16 mouse cellular contexts compared by ENCODE assay signal in genomic region chr1:128762076-128762475, GRCm38 (mm10).
"Had no signal": no experiment of that assay in that cellular context is flagged by ENCODE, and none has a peak within 500 bp of the region (broad histone marks: within the 10 kb centered on the region; RNA-seq: fewer than 3 reads in every experiment).

No protein-coding gene starts in this region.

- H3K27me3 ChIP-seq: stomach, embryonic 15.5 days had no signal

- H3K4me3 ChIP-seq: neural tube, embryonic 12.5 days; neural tube, embryonic 13.5 days; neural tube, embryonic 15.5 days; stomach, embryonic 15.5 days had no signal

- H3K9me3 ChIP-seq: neural tube, embryonic 12.5 days; neural tube, embryonic 13.5 days; neural tube, embryonic 15.5 days; stomach, embryonic 15.5 days had no signal

- H3K4me1 ChIP-seq: neural tube, embryonic 12.5 days; neural tube, embryonic 15.5 days; stomach, embryonic 15.5 days had no signal

- H3K27ac ChIP-seq: neural tube, embryonic 12.5 days; neural tube, embryonic 13.5 days; neural tube, embryonic 15.5 days; stomach, embryonic 15.5 days; stomach, postnatal 0 days had no signal

- H3K9ac ChIP-seq: neural tube, embryonic 12.5 days; neural tube, embryonic 13.5 days; neural tube, embryonic 15.5 days; stomach, embryonic 15.5 days had no signal

- DNase-seq: retina, postnatal 1 day; right cerebral cortex, adult 18-20 months; right cerebral cortex, postnatal 14 days; right cerebral cortex, postnatal 25 days; right cerebral cortex, postnatal 4 days; spleen, adult 18-20 months; thymus, adult 18-20 months; thymus, adult 2 months; thymus, postnatal 14 days; thymus, postnatal 25 days; thymus, postnatal 36 days had no signal

- H3K4me2 ChIP-seq: neural tube, embryonic 12.5 days; neural tube, embryonic 13.5 days; neural tube, embryonic 15.5 days; stomach, embryonic 15.5 days had no signal

- H3K36me3 ChIP-seq: neural tube, embryonic 12.5 days; neural tube, embryonic 13.5 days; neural tube, embryonic 15.5 days; stomach, embryonic 15.5 days had no signal
